Mouse (Mus musculus): ENCODE results near the gene Celf2.
"Not testable (repeated sequence)": the region's sequence is repeated elsewhere in the genome, so short reads cannot be mapped to it uniquely, and the experiment has no call there.

Gene Celf2

GRCm38 (mm10) chr2:7509463-7509862 lies at the start of gene Celf2:
Gene Celf2 (minus strand): TSS chr2:7509563.
- not testable (repeated sequence) for DNase-seq (ENCODE audit: low spot score in 2 of 2)

DNA sequence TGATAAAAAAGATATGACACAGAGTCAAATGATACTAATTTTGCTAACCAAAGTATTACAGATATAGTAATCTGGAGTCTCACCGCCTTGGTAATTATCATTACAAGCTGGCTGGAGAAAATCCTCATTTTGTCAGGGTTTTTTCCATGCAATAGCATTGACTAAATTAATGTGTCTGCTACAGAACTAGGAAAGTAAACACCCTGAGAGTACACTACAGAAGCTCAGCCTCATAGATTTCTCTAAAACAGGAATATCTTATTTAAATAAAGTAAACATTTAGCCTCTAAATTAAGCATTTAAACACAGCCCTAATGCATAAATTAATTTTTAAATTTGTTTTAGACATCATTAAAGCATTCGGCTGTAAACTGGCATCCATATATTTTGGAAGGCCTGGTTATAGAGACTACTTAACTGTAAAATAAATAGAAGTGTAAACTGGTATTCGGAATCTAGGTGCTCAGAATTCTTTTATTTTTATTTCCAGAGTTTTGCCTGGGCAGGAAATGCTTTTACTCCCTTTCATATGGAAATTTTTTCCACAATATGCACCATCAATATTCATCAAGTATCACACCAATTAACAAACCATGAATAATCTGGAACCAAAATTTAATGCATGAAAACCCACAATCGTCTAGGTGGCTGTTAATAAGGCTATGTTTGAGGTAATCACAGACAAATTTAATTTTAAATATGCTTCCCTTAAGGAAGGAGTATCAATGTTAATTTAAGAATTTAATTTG lies 46.0 kb upstream of the Celf2 start:
- no peak for DNase-seq (ENCODE audit: low spot score in 2 of 2)

- DNase-seq (ENCODE audit: low spot score in 2 of 2): no peak
Observed at GRCm38 (mm10) chr2:7554601-7555000, 45.2 kb upstream of the Celf2 start.

DNA sequence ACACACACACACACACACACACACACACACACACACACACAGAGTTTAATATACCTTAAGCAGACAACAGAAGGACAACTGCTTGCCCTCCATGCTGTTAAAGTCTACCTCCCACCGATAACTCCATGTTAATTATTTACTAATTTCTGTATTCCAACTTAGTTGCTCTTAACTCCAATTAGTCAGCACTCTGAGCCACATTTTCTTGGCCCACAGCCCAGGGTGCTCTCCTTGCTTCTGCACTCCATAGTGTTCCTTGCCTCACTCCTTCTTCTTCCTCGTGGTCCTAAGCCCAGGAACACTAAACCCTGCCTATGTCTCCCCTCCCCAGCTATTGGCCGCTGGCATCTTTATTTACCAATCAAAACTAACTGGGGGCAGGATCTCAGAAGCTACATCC lies 43.5 kb upstream of the Celf2 start:
- DNase-seq (ENCODE audit: low spot score in 2 of 2): no peak

GRCm38 (mm10) chr2:7548886-7549285 lies 39.5 kb upstream of the Celf2 start:
- no peak for DNase-seq (ENCODE audit: low spot score in 2 of 2)

GRCm38 (mm10) chr2:7534615-7535204 lies 25.3 kb upstream of the Celf2 start:
- no peak for DNase-seq (ENCODE audit: low spot score in 2 of 2)

DNA sequence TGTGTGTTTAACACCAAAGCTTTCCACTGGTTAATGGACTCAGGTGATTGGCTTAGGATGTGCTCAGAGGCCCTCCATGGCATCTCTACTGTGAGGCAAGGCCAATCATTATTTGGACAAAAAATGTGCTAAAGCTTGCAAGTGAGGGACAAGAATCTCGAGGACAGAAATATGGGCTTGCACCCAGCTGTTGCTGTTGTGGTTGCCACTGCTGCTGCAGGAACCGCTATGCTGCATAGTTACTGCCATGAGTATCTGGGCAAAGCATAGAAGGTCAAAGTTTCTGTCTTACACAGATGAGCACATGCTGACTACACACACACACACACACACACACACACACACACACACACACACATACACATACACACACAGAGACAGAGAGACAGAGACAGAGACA lies 24.8 kb upstream of the Celf2 start:
- no peak for DNase-seq (ENCODE audit: low spot score in 2 of 2)

GRCm38 (mm10) chr2:7531185-7531960 lies 22.0 kb upstream of the Celf2 start:
- DNase-seq (ENCODE audit: low spot score in 2 of 2): no peak

GRCm38 (mm10) chr2:7530461-7531184 lies 21.3 kb upstream of the Celf2 start:
- no peak for DNase-seq (ENCODE audit: low spot score in 2 of 2)

DNA sequence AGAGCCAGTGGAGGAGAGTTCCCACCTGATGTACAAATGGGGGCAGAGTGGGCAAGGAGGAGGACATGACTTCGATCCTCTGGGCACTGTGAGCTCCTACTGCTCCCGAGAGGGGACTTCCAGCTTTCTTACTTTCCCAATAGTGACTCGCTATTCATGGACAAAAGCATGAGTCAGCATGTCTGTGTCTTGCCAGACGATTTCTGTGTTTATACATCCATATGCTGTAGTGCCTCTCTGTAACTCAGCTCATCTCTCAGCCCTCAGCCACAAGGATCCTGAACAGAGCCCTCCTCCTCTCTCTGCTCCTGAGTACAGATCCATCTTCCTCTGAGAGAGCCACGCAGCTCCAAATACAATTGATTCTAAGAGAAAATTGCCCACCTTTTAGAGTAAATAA lies 20.3 kb upstream of the Celf2 start:
- DNase-seq (ENCODE audit: low spot score in 2 of 2): no peak

GRCm38 (mm10) chr2:7526696-7527095 lies 17.3 kb upstream of the Celf2 start:
- DNase-seq (ENCODE audit: low spot score in 2 of 2): no peak

GRCm38 (mm10) chr2:7519473-7519872 lies 10.1 kb upstream of the Celf2 start:
- no peak for DNase-seq (ENCODE audit: low spot score in 2 of 2)

- no peak for DNase-seq (ENCODE audit: low spot score in 2 of 2)
Observed at GRCm38 (mm10) chr2:7493420-7493819, 15.9 kb downstream of the Celf2 start.

- DNase-seq (ENCODE audit: low spot score in 2 of 2): no peak
Observed at GRCm38 (mm10) chr2:7484974-7485373, 24.4 kb downstream of the Celf2 start.

GRCm38 (mm10) chr2:7482062-7482461 lies 27.3 kb downstream of the Celf2 start:
- DNase-seq (ENCODE audit: low spot score in 2 of 2): no peak

- DNase-seq (ENCODE audit: low spot score in 2 of 2): no peak
Observed at GRCm38 (mm10) chr2:7460329-7461056, 48.9 kb downstream of the Celf2 start.

GRCm38 (mm10) chr2:7438721-7439282 lies 70.6 kb downstream of the Celf2 start:
- DNase-seq (ENCODE audit: low spot score in 2 of 2): no peak

- DNase-seq (ENCODE audit: low spot score in 2 of 2): no peak
Observed at GRCm38 (mm10) chr2:7426481-7426880, 82.9 kb downstream of the Celf2 start.

- DNase-seq (ENCODE audit: low spot score in 2 of 2): no peak
Observed at GRCm38 (mm10) chr2:7400530-7400929, 108.8 kb downstream of the Celf2 start.

GRCm38 (mm10) chr2:7395935-7396334 lies 113.4 kb downstream of the Celf2 start:
- DNase-seq (ENCODE audit: low spot score in 2 of 2): no peak

GRCm38 (mm10) chr2:7395473-7395872 lies 113.9 kb downstream of the Celf2 start:
- DNase-seq (ENCODE audit: low spot score in 2 of 2): no peak
